Mouse (Mus musculus) Patski (cell line): Measurements from ENCODE around the gene Gm21974. TPM values are rescaled to one million over a fixed set of nuclear protein-coding genes. Genes with fewer than 3 reads are reported as not detected.
A peak's percentile ranks its signal among the peaks of the same experiment; 100 is the strongest.

Experiments
- ATAC-seq: fragments of 100-300 bp; one replicate; pipeline ENCODE4 v1.8.0; 2021
- CTCF ChIA-PET: fragments of 350-600 bp; sonication (Branson Sonifier 250); formaldehyde crosslinking; loops from one replicate; lab custom pipeline; 2022; ENCODE audit warnings: inconsistent platforms; lab: Charles Lee
- POLR2A ChIA-PET: fragments of 350-600 bp; sonication (Branson Sonifier 250); formaldehyde crosslinking; loops from one replicate; lab custom pipeline; 2022; ENCODE audit warnings: antibody characterized with exemption, inconsistent platforms; lab: Charles Lee
- DNase-seq: peaks from one replicate; pipeline ENCODE4 v3.0.0-alpha.2; 2011; ENCODE audit warnings: low read depth, low spot score
- H3K27me3 ChIP-seq: fragments of 371-371 bp; one replicate; pipeline ENCODE4 v1.5.1; 2021
- CTCF ChIP-seq: fragments of 100-300 bp; IDR thresholded peaks from one replicate; pipeline ENCODE4 v1.5.1; 2021
- in situ Hi-C: fragments of 300-500 bp; cut with MboI; formaldehyde crosslinking; loops from 3 replicates; pipeline ENCODE4 v1.11.1; 2018; ENCODE audit warnings: low pct_unique_long_range_greater_than_20kb, mixed read lengths
- polyA plus RNA-seq: library from polyadenylated mRNA; unstranded; gene quantifications from one replicate; pipeline ENCODE4 v1.2.3, GENCODE M21; 2021

Gm21974 gene
- polyA plus RNA-seq, 1 experiment from 2014 or later, result not detected

DNA sequence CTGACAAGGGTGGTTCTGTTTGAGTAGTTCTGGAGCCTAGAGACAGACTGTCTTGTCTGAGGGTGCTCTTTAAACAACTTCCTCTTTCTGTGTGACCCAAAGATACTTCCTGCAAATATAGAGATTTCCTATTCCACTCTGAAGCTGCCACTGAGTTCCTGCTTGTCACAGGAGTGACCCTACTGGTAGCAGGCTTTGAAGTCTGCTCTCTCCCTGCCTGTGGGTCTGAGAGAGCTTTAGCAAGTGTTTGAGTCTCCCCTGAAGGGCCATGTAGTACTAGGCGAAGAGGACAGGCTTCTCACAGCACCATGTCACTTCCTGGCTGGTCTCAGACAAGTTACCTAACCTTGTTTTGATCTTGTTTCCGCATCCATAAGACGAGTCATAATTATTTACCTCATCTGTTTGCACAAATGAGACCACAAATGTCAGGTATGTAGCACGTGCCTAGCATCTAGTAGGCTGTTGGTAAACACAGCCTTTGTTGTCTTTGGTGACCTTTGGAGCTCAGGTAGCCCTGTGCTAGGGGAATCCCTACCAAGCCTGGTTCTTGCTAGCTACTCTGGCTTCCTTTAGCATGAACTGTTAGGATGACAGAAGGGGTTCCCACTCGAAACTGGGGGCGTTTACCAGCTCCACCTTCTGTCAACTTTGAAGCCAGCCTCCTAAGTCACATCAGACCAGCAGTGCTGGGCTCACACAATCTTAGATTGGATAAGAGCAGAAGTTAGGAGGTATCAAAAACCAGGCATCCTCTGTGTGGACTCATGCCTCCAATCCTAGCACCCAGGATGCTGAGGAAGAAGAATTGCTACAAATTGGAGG lies 27.4 kb upstream of the Gm21974 start:
- CTCF ChIA-PET, result interaction anchor here (1.4 to 10.1 kb wide), 2 partner anchors 11 to 12 kb away, joined by 4 to 123 read pairs; partner anchors contain the start of gene Kat8
- in situ Hi-C loops, result no loop called here

DNA sequence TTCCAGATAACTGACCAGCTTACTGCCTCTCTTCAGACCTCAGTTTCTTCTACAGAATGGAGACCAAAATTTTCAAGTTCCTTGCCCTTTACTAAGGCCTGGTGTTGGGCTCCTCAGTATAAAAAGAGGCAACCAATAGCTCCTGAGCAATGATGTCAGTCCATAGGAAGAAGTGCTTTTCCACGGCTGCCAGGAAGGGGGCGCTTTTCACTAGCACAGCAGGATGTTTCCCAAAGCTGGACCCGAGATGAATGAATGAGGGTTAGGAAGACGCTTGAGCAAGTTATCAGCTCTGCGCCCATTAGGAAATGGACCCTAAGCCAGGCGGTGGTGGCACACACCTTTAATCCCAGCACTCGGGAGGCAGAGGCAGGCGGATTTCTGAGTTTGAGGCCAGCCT lies 26.3 kb upstream of the Gm21974 start:
- no peak for TF ChIP-seq CTCF
- ATAC-seq, result no peak
- H3K27me3 ChIP-seq, result no peaks in the 10 kb centered on the region
- in situ Hi-C loops, result no loop called here
- DNase-seq, result no peak
- ChIA-PET POLR2A (interaction anchor here (1.5 kb wide), 1 partner anchor 10 kb away, joined by 5 read pairs; no protein-coding TSS in a partner anchor), CTCF (interaction anchor here (1.2 to 10.1 kb wide), 4 partner anchors 10 to 25 kb away, joined by 4 to 123 read pairs (median 6); partner anchors contain the start of genes Gm21974, Kat8 and Vkorc1)

More for the DNA sequence above, 27.4 kb upstream of the Gm21974 start:
- POLR2A ChIA-PET, result interaction anchor here (0.6 to 1.5 kb wide), 2 partner anchors 9 to 70 kb away, joined by 3 to 5 read pairs; no protein-coding TSS in a partner anchor
- ATAC-seq (no peak), DNase-seq (no peak)
- TF ChIP-seq CTCF, result no peak
- H3K27me3 ChIP-seq, result no peaks in the 10 kb centered on the region

DNA sequence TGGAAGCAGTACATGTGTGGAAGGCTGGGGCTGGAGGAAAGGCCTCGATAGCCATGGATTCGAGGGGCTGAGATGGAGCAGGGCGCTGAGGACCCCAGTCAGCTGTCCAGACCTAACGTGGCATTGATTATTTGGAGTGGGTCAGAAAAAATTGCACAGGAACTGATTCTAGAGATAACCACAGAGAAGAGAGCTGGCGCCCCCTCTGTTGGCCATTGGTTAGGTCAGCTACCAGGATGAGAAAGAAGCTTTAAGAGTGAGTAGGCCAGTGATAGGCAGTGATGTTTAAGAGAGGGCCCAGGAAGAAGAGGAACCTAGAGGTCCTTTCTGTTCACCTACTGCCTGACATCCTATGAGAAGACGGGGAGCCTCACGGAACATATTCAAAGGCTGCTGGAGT lies 24.0 kb upstream of the Gm21974 start:
- no peak for DNase-seq

DNA sequence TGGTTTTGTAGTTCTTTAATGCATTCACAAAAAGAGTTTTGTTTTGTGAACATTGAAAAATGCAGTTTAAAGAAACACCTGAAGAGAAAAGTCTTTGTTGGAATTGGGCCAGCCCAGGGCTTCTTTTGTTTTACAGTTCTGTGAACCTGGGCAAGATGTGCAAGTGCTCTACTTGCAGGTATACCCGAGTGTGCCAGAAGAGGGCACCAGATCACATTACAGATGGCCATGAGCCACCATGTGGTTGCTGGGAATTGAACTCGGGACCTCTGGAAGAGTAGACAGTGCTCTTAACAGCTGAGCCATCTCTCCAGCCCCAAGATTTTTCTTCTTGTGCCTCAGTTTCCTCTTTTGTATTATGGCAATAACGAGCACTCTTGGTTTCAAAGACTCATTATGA lies 22.9 kb upstream of the Gm21974 start:
- TF ChIP-seq CTCF, result peak; percentile 83
- in situ Hi-C loops, result no loop called here
- no peak for DNase-seq
- ChIA-PET CTCF (interaction anchor here (1.4 to 10.1 kb wide), 4 partner anchors 11 to 57 kb away, joined by 3 to 123 read pairs (median 5); no protein-coding TSS in a partner anchor), POLR2A (interaction anchor here (1.0 kb wide), 1 partner anchor 18 kb away, joined by 3 read pairs; no protein-coding TSS in a partner anchor)
- H3K27me3 ChIP-seq, result no peaks in the 10 kb centered on the region
- no peak for ATAC-seq

More for the DNA sequence above, 24.0 kb upstream of the Gm21974 start:
- H3K27me3 ChIP-seq, result no peaks in the 10 kb centered on the region
- ChIA-PET CTCF (interaction anchor here (1.2 to 10.1 kb wide), 6 partner anchors 10 to 118 kb away, joined by 3 to 123 read pairs (median 4); no protein-coding TSS in a partner anchor), POLR2A (no interaction called here)
- no peak for ATAC-seq
- TF ChIP-seq CTCF, result peak; percentile 66
- in situ Hi-C loops, result no loop called here

DNA sequence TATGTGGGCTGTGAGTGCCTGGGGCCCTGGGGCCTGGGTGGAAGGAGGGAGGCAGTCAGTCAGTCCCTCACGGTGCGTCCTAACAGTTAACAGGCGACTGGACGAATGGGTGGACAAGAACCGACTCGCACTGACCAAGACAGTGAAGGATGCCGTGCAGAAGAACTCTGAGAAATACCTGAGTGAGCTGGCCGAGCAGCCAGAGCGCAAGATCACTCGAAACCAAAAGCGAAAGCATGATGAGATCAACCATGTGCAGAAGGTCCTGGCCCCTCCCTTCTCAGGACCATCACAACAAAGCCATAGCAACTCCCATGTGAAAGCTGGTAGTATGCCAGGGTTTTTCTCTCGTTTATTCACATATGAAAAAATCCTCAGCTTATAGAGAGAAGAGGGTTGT lies 20.0 kb upstream of the Gm21974 start:
- CTCF ChIA-PET, result interaction anchor here (1.0 to 1.4 kb wide), 3 partner anchors 11 to 21 kb away, joined by 3 to 4 read pairs (median 3); no protein-coding TSS in a partner anchor
- no peak for ATAC-seq

DNA sequence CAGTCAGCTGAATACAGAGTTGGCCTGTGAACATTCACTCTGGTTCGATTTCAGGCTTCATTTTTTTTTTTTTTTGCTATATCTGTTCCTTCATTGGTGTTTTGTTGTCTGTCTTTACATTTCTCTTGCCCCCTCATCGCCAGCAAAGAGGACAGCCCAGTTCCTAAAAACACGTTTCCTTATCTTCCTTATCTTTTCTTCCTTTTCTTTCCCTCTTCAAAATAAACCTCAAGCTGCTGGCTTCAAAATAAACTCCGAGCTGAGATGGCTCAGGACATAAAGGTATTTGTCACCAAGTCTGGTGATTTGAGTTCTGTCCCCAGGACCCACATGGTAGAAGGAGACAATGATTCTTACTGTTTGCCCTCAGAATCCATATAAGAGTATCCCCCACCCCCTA lies 17.7 kb upstream of the Gm21974 start:
- ATAC-seq (no peak), DNase-seq (no peak)
- H3K27me3 ChIP-seq, result no peaks in the 10 kb centered on the region
- ChIA-PET POLR2A (interaction anchor here (0.7 to 3.6 kb wide), 7 partner anchors 9 to 236 kb away, joined by 3 to 21 read pairs (median 5); no protein-coding TSS in a partner anchor), CTCF (interaction anchor here (1.1 to 1.9 kb wide), 2 partner anchors 18 to 23 kb away, joined by 3 to 8 read pairs; partner anchors contain the start of genes Gm21974 and Vkorc1)
- TF ChIP-seq CTCF, result no peak
- in situ Hi-C loops, result no loop called here

More for the DNA sequence above, 20.0 kb upstream of the Gm21974 start:
- POLR2A ChIA-PET, result interaction anchor here (0.7 kb wide), 1 partner anchor 223 kb away, joined by 4 read pairs; no protein-coding TSS in a partner anchor
- DNase-seq, result no peak
- TF ChIP-seq CTCF, result no peak
- in situ Hi-C loops, result no loop called here
- no peaks in the 10 kb centered on the region for H3K27me3 ChIP-seq

DNA sequence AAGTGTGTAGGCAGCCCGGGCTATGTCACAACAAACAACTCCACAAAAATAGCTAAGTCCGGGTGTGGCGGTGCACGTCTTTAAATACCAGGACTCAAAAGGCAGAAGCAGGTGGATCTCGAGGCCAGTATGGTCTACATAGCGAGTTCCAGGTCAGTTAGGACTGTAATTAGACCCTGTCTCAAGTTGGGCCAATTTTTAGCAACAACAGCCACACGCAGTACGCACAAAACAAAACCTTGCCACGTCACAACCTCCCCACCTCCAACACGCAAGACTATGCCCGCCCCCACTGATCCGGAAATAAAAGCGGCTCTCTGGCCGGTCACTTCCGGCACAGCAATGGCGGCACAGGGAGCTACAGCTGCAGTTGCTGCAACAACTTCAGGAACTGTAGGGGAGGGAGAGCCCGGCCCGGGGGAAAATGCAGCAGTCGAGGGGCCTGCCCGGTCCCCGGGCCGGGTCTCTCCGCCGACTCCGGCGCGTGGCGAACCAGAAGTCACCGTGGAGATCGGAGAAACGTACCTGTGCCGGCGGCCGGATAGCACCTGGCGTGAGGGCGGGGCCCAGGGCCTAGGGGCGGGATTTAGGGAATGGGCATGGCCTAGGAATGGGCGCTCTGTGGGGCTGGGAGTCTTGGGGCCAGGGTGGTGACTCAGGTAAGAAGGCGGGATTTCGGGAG lies 17.1 kb upstream of the Gm21974 start, which contains the start of gene Kat8:
TSS of gene Kat8 (plus strand) at position 327 of the 682 bp plus-strand sequence.
- in situ Hi-C loops, result no loop called here
- ChIA-PET CTCF (interaction anchor here (1.1 to 2.0 kb wide), 4 partner anchors 10 to 24 kb away, joined by 3 to 8 read pairs (median 4); partner anchors contain the start of genes Gm21974 and Vkorc1), POLR2A (interaction anchor here (0.6 to 3.6 kb wide), 8 partner anchors 8 to 111 kb away, joined by 3 to 21 read pairs (median 4); no protein-coding TSS in a partner anchor)
- H3K27me3 ChIP-seq, result no peaks in the 10 kb centered on the region
- TF ChIP-seq CTCF, result no peak
- DNase-seq (no peak), ATAC-seq (peak; percentile 85)

DNA sequence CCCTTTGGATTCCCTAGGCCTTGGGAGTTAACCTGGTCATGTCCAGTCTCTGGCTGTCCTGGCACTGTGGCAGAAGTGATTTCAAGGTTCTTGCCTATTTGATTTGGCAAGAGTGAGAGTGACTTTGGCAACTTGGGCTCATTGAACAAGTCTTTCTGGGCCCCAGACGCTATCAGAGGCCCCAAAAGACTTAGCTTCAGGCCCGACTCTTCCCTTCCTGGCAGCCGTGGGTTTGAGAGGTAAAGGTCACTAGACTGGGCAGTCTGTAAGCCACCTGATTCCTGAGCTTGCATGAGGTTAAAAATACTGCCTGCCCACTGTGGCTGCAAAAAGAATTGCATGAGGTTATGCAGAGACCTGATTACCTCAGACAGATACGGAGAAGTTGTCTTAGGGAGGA lies 13.4 kb upstream of the Gm21974 start:
- in situ Hi-C loops, result no loop called here
- no peak for ATAC-seq
- no peak for TF ChIP-seq CTCF
- ChIA-PET CTCF (no interaction called here), POLR2A (interaction anchor here (1.5 kb wide), 1 partner anchor 58 kb away, joined by 4 read pairs; the partner anchor contains the start of gene Fus)
- DNase-seq, result no peak
- no peaks in the 10 kb centered on the region for H3K27me3 ChIP-seq

DNA sequence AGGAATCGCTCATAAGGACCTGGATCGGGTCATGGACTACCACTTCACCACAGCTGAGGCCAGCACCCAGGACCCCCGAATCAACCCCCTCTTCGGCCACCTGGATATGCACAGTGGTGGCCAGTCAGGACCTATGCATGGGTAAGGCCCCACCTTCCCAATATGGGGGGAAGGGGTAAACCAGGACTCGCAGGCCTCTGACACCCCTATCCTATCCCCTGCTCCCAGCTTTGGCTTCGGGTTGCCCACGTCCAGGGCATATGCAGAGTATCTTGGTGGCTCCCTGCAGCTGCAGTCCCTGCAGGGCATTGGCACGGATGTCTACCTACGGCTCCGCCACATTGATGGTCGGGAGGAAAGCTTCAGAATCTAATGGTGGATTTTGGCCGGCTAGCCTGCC lies 12.7 kb upstream of the Gm21974 start:
- H3K27me3 ChIP-seq, result no peaks in the 10 kb centered on the region
- POLR2A ChIA-PET, result interaction anchor here (0.6 to 1.5 kb wide), 2 partner anchors 23 to 59 kb away, joined by 4 to 5 read pairs; partner anchors contain the start of gene Fus
- ATAC-seq (no peak), DNase-seq (no peak)
- CTCF ChIA-PET, result no interaction called here
- TF ChIP-seq CTCF, result no peak
- in situ Hi-C loops, result no loop called here
